ENCODE assay signal across 11 mouse cellular contexts in genomic region chr7:124131312-124131711, GRCm38 (mm10).
A peak's percentile ranks its signal among the peaks of the same experiment; 100 is the strongest.
DNase-seq lines count a peak whose midpoint lies in the region; ATAC-seq lines count a peak whose summit lies in the region.
"Had no signal": no experiment of that assay in that cellular context is flagged by ENCODE, and none has a peak within 500 bp of the region (broad histone marks: within the 10 kb centered on the region; RNA-seq: fewer than 3 reads in every experiment).

No protein-coding gene starts in this region.

- peak; percentile 72; the same call in 1 of the 2 replicates for ATAC-seq in hindbrain, embryonic 15.5 days (ENCODE audit: low FRiP score, low read depth)
- no peak for ATAC-seq in hindbrain, embryonic 12.5 days (ENCODE audit: low FRiP score)
- ATAC-seq in liver, embryonic 12.5 days: no peak

- no peak overlapping the region for H3K4me3 ChIP-seq in hindbrain, embryonic 15.5 days
- no peak overlapping the region for H3K4me3 ChIP-seq in hindbrain, embryonic 12.5 days
- H3K4me3 ChIP-seq in liver, embryonic 12.5 days: no peak overlapping the region
- H3K4me3 ChIP-seq: embryonic facial prominence, embryonic 15.5 days; limb, embryonic 15.5 days had no signal

- peak; percentile 97 to 98 for DNase-seq in cerebellum, postnatal 10 days
- peak; percentile 12 to 22 for DNase-seq in heart, postnatal 36 days
- DNase-seq in lung, adult 18-20 months: peak; percentile 78 to 84
- DNase-seq in spleen, postnatal 36 days (ENCODE audit: low spot score in 2 of 2): no peak
- DNase-seq in thymus, postnatal 36 days: no peak

- intact Hi-C loops in heart, postnatal 36 days (cut with DNase I): loop anchor here (2.0 kb wide), 1 partner anchor 1263 kb away; no protein-coding TSS in a partner anchor

- H3K27ac ChIP-seq in hindbrain, embryonic 15.5 days (replicated peaks): no peak overlapping the region
- no peak overlapping the region for H3K27ac ChIP-seq in hindbrain, embryonic 12.5 days
- no peak overlapping the region for H3K27ac ChIP-seq in liver, embryonic 12.5 days
- H3K27ac ChIP-seq: embryonic facial prominence, embryonic 15.5 days; limb, embryonic 15.5 days had no signal

- no peak overlapping the region for H3K4me2 ChIP-seq in hindbrain, embryonic 15.5 days
- no peak overlapping the region for H3K4me2 ChIP-seq in hindbrain, embryonic 12.5 days (replicated peaks)
- H3K4me2 ChIP-seq in liver, embryonic 12.5 days: no peak overlapping the region
- H3K4me2 ChIP-seq: embryonic facial prominence, embryonic 15.5 days; limb, embryonic 15.5 days had no signal

- H3K9me3 ChIP-seq in hindbrain, embryonic 15.5 days: no peaks in the 10 kb centered on the region
- H3K9me3 ChIP-seq in hindbrain, embryonic 12.5 days (replicated peaks): no peaks in the 10 kb centered on the region
- H3K9me3 ChIP-seq in liver, embryonic 12.5 days (replicated peaks): no peaks in the 10 kb centered on the region
- H3K9me3 ChIP-seq: embryonic facial prominence, embryonic 15.5 days; limb, embryonic 15.5 days had no signal

- H3K4me1 ChIP-seq in hindbrain, embryonic 15.5 days (replicated peaks): no peaks in the 10 kb centered on the region
- no peaks in the 10 kb centered on the region for H3K4me1 ChIP-seq in hindbrain, embryonic 12.5 days
- no peaks in the 10 kb centered on the region for H3K4me1 ChIP-seq in liver, embryonic 12.5 days
- H3K4me1 ChIP-seq: embryonic facial prominence, embryonic 15.5 days had no signal

- WGBS in hindbrain, embryonic 15.5 days: 39% methylated on average over 7 of the region's 7 CpGs
- 71% methylated on average over 7 of the region's 7 CpGs for WGBS in hindbrain, embryonic 12.5 days
- 64% methylated on average over 7 of the region's 7 CpGs for WGBS in liver, embryonic 12.5 days (ENCODE audit: insufficient replicate concordance)

- H3K36me3 ChIP-seq in hindbrain, embryonic 15.5 days: no peaks in the 10 kb centered on the region
- no peaks in the 10 kb centered on the region for H3K36me3 ChIP-seq in hindbrain, embryonic 12.5 days
- H3K36me3 ChIP-seq in liver, embryonic 12.5 days: no peaks in the 10 kb centered on the region
- H3K36me3 ChIP-seq: embryonic facial prominence, embryonic 15.5 days; G1E; limb, embryonic 15.5 days had no signal

- no peak overlapping the region for H3K9ac ChIP-seq in hindbrain, embryonic 15.5 days
- no peak overlapping the region for H3K9ac ChIP-seq in hindbrain, embryonic 12.5 days
- H3K9ac ChIP-seq in liver, embryonic 12.5 days: no peak overlapping the region
- H3K9ac ChIP-seq: embryonic facial prominence, embryonic 15.5 days; limb, embryonic 15.5 days had no signal

- H3K27me3 ChIP-seq in hindbrain, embryonic 15.5 days: no peaks in the 10 kb centered on the region
- H3K27me3 ChIP-seq in hindbrain, embryonic 12.5 days: no peaks in the 10 kb centered on the region
- no peaks in the 10 kb centered on the region for H3K27me3 ChIP-seq in liver, embryonic 12.5 days (replicated peaks)
- H3K27me3 ChIP-seq: embryonic facial prominence, embryonic 15.5 days had no signal

Comparison
In these comparisons a context has a peak if more than half of its experiments do, and no peak if none do; other contexts are left out.
1. DNase-seq: peak in cerebellum, postnatal 10 days (2 of 2), heart, postnatal 36 days (2 of 2) and lung, adult 18-20 months (2 of 2); none in spleen, postnatal 36 days (0 of 2) and thymus, postnatal 36 days (0 of 2).